29 mouse cellular contexts compared by ENCODE assay signal in the genomic region with DNA sequence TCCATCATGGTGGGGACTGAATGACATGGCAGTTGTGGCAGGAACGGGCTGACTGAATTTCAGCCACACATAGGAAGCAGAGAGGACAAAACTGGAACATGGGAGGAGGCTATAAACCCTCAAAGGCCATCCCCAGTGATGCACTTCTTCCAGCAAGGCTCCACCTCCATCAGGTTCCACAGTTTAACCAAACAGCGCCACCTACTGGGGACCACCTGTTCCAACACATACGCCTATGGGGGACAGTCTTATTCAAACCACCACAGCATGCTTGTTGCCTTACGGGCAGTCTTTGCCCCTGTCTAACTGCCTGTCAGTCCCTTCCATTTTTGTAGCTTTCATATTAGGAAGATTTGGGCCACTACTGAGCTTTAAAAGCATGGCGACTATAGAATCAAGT. TPM values are rescaled to one million over a fixed set of nuclear protein-coding genes. Genes with fewer than 3 reads are reported as not detected.
DNase-seq lines count a peak whose midpoint lies in the region; ATAC-seq and TF ChIP-seq lines count a peak whose summit lies in the region.
"Had no signal": no experiment of that assay in that cellular context is flagged by ENCODE, and none has a peak within 500 bp of the region (broad histone marks: within the 10 kb centered on the region; RNA-seq: fewer than 3 reads in every experiment).

No protein-coding gene starts in this region.

- no peak for ATAC-seq in intestine, postnatal 0 days
- ATAC-seq in intestine, embryonic 15.5 days = no peak
- ATAC-seq in megakaryocyte, adult 5-6 weeks (ENCODE audit: poor library complexity, severe bottlenecking) = no peak
- ATAC-seq: activated CD4-positive, CD25-positive, alpha-beta regulatory T cell, adult 4 months; forebrain, embryonic 16.5 days; liver, embryonic 12.5 days had no signal

- DNase-seq in adrenal gland, postnatal 14 days = peak; percentile 19
- no peak for DNase-seq in adrenal gland, postnatal 10 days
- peak; percentile 55 for DNase-seq in ZHBTc4 (ENCODE audit: low read depth, low spot score)
- DNase-seq in cerebellum, postnatal 36 days = no peak
- DNase-seq: adrenal gland, adult 2 months; cerebellum, adult 11 months; cerebellum, adult 9-10 months; gastrocnemius, adult 2 months; gastrocnemius, postnatal 36 days; kidney, adult 8-10 months; kidney, postnatal 14 days; left cerebral cortex, postnatal 4 days; lung, embryonic 14.5 days; lung, postnatal 14 days; thymus, postnatal 14 days had no signal

- H3K36me3 ChIP-seq in intestine, postnatal 0 days (ENCODE audit: control insufficient read depth, insufficient read depth) = no peaks in the 10 kb centered on the region
- no peaks in the 10 kb centered on the region for H3K36me3 ChIP-seq in intestine, embryonic 15.5 days
- no peaks in the 10 kb centered on the region for H3K36me3 ChIP-seq in megakaryocyte, embryonic 14.5 days (replicated peaks; ENCODE audit: low read length)
- H3K36me3 ChIP-seq: embryonic facial prominence, embryonic 13.5 days; forebrain, embryonic 10.5 days; hindbrain, embryonic 15.5 days; liver, embryonic 12.5 days; neural tube, embryonic 13.5 days had no signal

- no peak overlapping the region for H3K9ac ChIP-seq in intestine, postnatal 0 days (ENCODE audit: low read depth, low read length)
- no peak overlapping the region for H3K9ac ChIP-seq in intestine, embryonic 15.5 days
- H3K9ac ChIP-seq: embryonic facial prominence, embryonic 13.5 days; hindbrain, embryonic 15.5 days; liver, embryonic 12.5 days; lung, embryonic 14.5 days; neural tube, embryonic 13.5 days had no signal

- H3K4me2 ChIP-seq in intestine, postnatal 0 days (replicated peaks; ENCODE audit: low read depth) = no peak overlapping the region
- H3K4me2 ChIP-seq in intestine, embryonic 15.5 days (replicated peaks) = no peak overlapping the region
- H3K4me2 ChIP-seq: embryonic facial prominence, embryonic 13.5 days; hindbrain, embryonic 15.5 days; liver, embryonic 12.5 days; lung, embryonic 14.5 days; midbrain, embryonic 11.5 days; neural tube, embryonic 13.5 days had no signal

- 0 out of 2 replicates have a peak, but pooled peaks have one; percentile 3 for TF ChIP-seq CTCF in intestine, postnatal 0 days (IDR thresholded peaks at IDR 0.05; ENCODE audit: low read depth)

- H3K9me3 ChIP-seq in intestine, postnatal 0 days (ENCODE audit: control insufficient read depth) = no peaks in the 10 kb centered on the region
- no peaks in the 10 kb centered on the region for H3K9me3 ChIP-seq in intestine, embryonic 15.5 days
- peaks cover 61% of the 10 kb centered on the region for H3K9me3 ChIP-seq in megakaryocyte, embryonic 14.5 days
- H3K9me3 ChIP-seq: hindbrain, embryonic 15.5 days; neural tube, embryonic 13.5 days had no signal

- no peak overlapping the region for H3K27ac ChIP-seq in intestine, postnatal 0 days (ENCODE audit: low read depth, low read length)
- no peak overlapping the region for H3K27ac ChIP-seq in intestine, embryonic 15.5 days
- H3K27ac ChIP-seq: embryonic facial prominence, embryonic 13.5 days; forebrain, embryonic 10.5 days; gastrocnemius, adult 2 months; hindbrain, embryonic 15.5 days; liver, embryonic 12.5 days; neural tube, embryonic 13.5 days had no signal

- no peak overlapping the region for H3K4me3 ChIP-seq in intestine, postnatal 0 days (ENCODE audit: low read depth, low read length)
- no peak overlapping the region for H3K4me3 ChIP-seq in intestine, embryonic 15.5 days (replicated peaks)
- H3K4me3 ChIP-seq in megakaryocyte, embryonic 14.5 days (replicated peaks) = peak overlapping the region; percentile 59
- H3K4me3 ChIP-seq: embryonic facial prominence, embryonic 13.5 days; forebrain, embryonic 10.5 days; gastrocnemius, adult 2 months; hindbrain, embryonic 15.5 days; liver, embryonic 12.5 days; neural tube, embryonic 13.5 days had no signal

- H3K4me1 ChIP-seq in intestine, postnatal 0 days (replicated peaks; ENCODE audit: control insufficient read depth, insufficient read depth, low read length) = no peaks in the 10 kb centered on the region
- no peaks in the 10 kb centered on the region for H3K4me1 ChIP-seq in intestine, embryonic 15.5 days (replicated peaks)
- no peaks in the 10 kb centered on the region for H3K4me1 ChIP-seq in megakaryocyte, embryonic 14.5 days
- H3K4me1 ChIP-seq: embryonic facial prominence, embryonic 13.5 days; hindbrain, embryonic 15.5 days; liver, embryonic 12.5 days; neural tube, embryonic 13.5 days had no signal

- 88% methylated on average over 5 of the region's 5 CpGs for WGBS in intestine, postnatal 0 days
- WGBS in intestine, embryonic 15.5 days = 87% methylated on average over 5 of the region's 5 CpGs

- no peaks in the 10 kb centered on the region for H3K27me3 ChIP-seq in intestine, postnatal 0 days (replicated peaks; ENCODE audit: control insufficient read depth, insufficient read depth, low read length)
- H3K27me3 ChIP-seq in intestine, embryonic 15.5 days (replicated peaks) = no peaks in the 10 kb centered on the region
- H3K27me3 ChIP-seq in megakaryocyte, embryonic 14.5 days (replicated peaks) = no peaks in the 10 kb centered on the region
- H3K27me3 ChIP-seq: CH12.LX; embryonic facial prominence, embryonic 13.5 days; hindbrain, embryonic 15.5 days; liver, embryonic 12.5 days; neural tube, embryonic 13.5 days had no signal

RNA-seq across cellular contexts. Expression of gene Fam13c, which starts 52.6 kb away (rescaled TPM):
- total RNA-seq in adrenal gland, postnatal 14 days (2021) = 14.7 and 17.3 TPM in 2 replicates
- total RNA-seq in adrenal gland, postnatal 10 days (2021) = 10 to 100 TPM; 13.2 to 16.2 TPM
- polyA plus RNA-seq in intestine, postnatal 0 days (2015; fragmentation: Nextera tagmentation; extraction: Ambion mirVana) = 2.9 and 3.5 TPM in 2 replicates
- polyA plus RNA-seq in intestine, embryonic 15.5 days (2015; fragmentation: Nextera tagmentation; extraction: Ambion mirVana) = 7.3 and 8.0 TPM in 2 replicates
- polyA plus RNA-seq in megakaryocyte, embryonic 14.5 days (2012; ENCODE audit: insufficient read depth, low replicate concordance) = not detected in 2 replicates
- total RNA-seq in megakaryocyte, adult 5-6 weeks (2015) = 0.22 TPM in 1 of 2 replicates, not detected in the other
- total RNA-seq in megakaryocyte, adult 5-6 weeks (2017) = not detected in 2 replicates
- total RNA-seq: CH12.LX; hematopoietic stem cell, adult 5-6 weeks had no signal
- polyA plus RNA-seq: activated CD4-positive, CD25-positive, alpha-beta regulatory T cell, adult 4 months had no signal

Comparison
In these comparisons a context has a peak if more than half of its experiments do, and no peak if none do; other contexts are left out.
1. DNase-seq: peak in adrenal gland, postnatal 14 days (single experiment) and ZHBTc4 (single experiment); none in adrenal gland, postnatal 10 days (single experiment) and cerebellum, postnatal 36 days (0 of 2).
2. RNA of gene Fam13c, which starts 52.6 kb away (total RNA-seq): 13.2 to 16.2 TPM in adrenal gland, postnatal 10 days and 14.7 to 17.3 TPM in adrenal gland, postnatal 14 days; 0.22 TPM in megakaryocyte, adult 5-6 weeks; every median in the first group is over 10 times any median in the second.